Mouse (Mus musculus) lung, embryonic 14.5 days (tissue): ENCODE results near the gene Pias3. TPM values are rescaled to one million over a fixed set of nuclear protein-coding genes. Genes with fewer than 3 reads are reported as not detected.
A peak's percentile ranks its signal among the peaks of the same experiment; 100 is the strongest.

ENCODE experiments used
- ATAC-seq: fragments of 200-750 bp; cut with Nextera tagmentation; 2 replicates; pipeline ENCODE4 v1.8.0; 2017; ENCODE audit warnings: mild to moderate bottlenecking, moderate TSS enrichment, moderate library complexity; ENCODE audit not compliant: insufficient read depth
- DNase-seq: peaks from one replicate; pipeline ENCODE4 v3.0.0-alpha.2; 2015
- H3K27ac ChIP-seq: fragments of 300-500 bp; sonication (generic); 2 replicates; pipeline ENCODE4 v1.5.1; 2014; ENCODE audit warnings: low read depth, mild to moderate bottlenecking, moderate library complexity
- H3K27me3 ChIP-seq: fragments of 300-500 bp; sonication (generic); 2 replicates; pipeline ENCODE4 v1.6.1; 2014; ENCODE audit warnings: low read length, control low read depth; ENCODE audit not compliant: insufficient read depth
- H3K36me3 ChIP-seq: fragments of 300-500 bp; sonication (generic); 2 replicates; pipeline ENCODE4 v1.6.1; 2014; ENCODE audit warnings: control low read depth; ENCODE audit not compliant: insufficient read depth
- H3K4me1 ChIP-seq: fragments of 300-500 bp; sonication (generic); 2 replicates; pipeline ENCODE4 v1.6.1; 2014; ENCODE audit warnings: antibody characterized with exemption, control low read depth; ENCODE audit not compliant: insufficient read depth
- H3K4me2 ChIP-seq: fragments of 300-500 bp; sonication (generic); 2 replicates; pipeline ENCODE4 v1.6.1; 2014; ENCODE audit warnings: mild to moderate bottlenecking
- H3K4me3 ChIP-seq: fragments of 300-500 bp; sonication (generic); 2 replicates; pipeline ENCODE4 v1.5.1; 2014; ENCODE audit warnings: low read depth, low read length
- H3K9ac ChIP-seq: fragments of 300-500 bp; sonication (generic); 2 replicates; pipeline ENCODE4 v1.6.1; 2014
- H3K9me3 ChIP-seq: fragments of 300-500 bp; sonication (generic); 2 replicates; pipeline ENCODE4 v1.6.1; 2016; ENCODE audit warnings: low read depth, low read length, control low read depth
- CTCF ChIP-seq: IDR thresholded peaks from 2 replicates; pipeline ENCODE4 v1.5.1; 2016; ENCODE audit warnings: antibody characterized with exemption, low read depth
- WGBS: fragments of 180-500 bp; shearing (Covaris S2); extraction: QIAGEN DNeasy Blood & Tissue Kit; methylation state at CpG from one replicate; pipeline ENCODE4 v1.1.7; 2014; 5-methylcytosine and 5-hydroxymethylcytosine counted together
- polyA plus RNA-seq: library from polyadenylated mRNA; unstranded; fragments of >200 nt; fragmentation: Nextera tagmentation; extraction: Ambion mirVana; gene quantifications from 2 replicates; pipeline ENCODE4 v1.2.1, GENCODE M21; 2014

Gene Pias3
- polyA plus RNA-seq, 1 experiment from 2014 or later = 49.1 TPM

GRCm38 (mm10) chr3:96698993-96699690 lies 3.0 kb downstream of the Pias3 start:
- H3K36me3 ChIP-seq = peaks cover 44% of the 10 kb centered on the region
- no peaks in the 10 kb centered on the region for H3K9me3 ChIP-seq
- H3K27ac ChIP-seq = no peak overlapping the region
- DNase-seq = no peak
- H3K4me1 ChIP-seq = peaks cover 10% of the 10 kb centered on the region; the same call in 1 of the 2 replicates
- H3K4me2 ChIP-seq = no peak overlapping the region
- no peak overlapping the region for H3K4me3 ChIP-seq
- no peak for TF ChIP-seq CTCF
- H3K27me3 ChIP-seq = 0 out of 2 replicates have a peak, but pooled peaks cover 3% of the 10 kb centered on the region
- H3K9ac ChIP-seq = no peak overlapping the region
- ATAC-seq = no peak
- WGBS = 36% methylated on average over 19 of the region's 19 CpGs

GRCm38 (mm10) chr3:96700376-96700775 lies 4.2 kb downstream of the Pias3 start:
- peaks cover 57% of the 10 kb centered on the region for H3K36me3 ChIP-seq
- TF ChIP-seq CTCF = peak; percentile 55
- no peak overlapping the region for H3K9ac ChIP-seq
- ATAC-seq (no peak), DNase-seq (peak; percentile 69)
- H3K27me3 ChIP-seq = 0 out of 2 replicates have a peak, but pooled peaks cover 3% of the 10 kb centered on the region
- H3K4me2 ChIP-seq = no peak overlapping the region
- no peak overlapping the region for H3K4me3 ChIP-seq
- peaks cover 10% of the 10 kb centered on the region; the same call in 1 of the 2 replicates for H3K4me1 ChIP-seq
- H3K27ac ChIP-seq = no peak overlapping the region
- H3K9me3 ChIP-seq = no peaks in the 10 kb centered on the region
- WGBS = 55% methylated on average over 7 of the region's 7 CpGs

DNA sequence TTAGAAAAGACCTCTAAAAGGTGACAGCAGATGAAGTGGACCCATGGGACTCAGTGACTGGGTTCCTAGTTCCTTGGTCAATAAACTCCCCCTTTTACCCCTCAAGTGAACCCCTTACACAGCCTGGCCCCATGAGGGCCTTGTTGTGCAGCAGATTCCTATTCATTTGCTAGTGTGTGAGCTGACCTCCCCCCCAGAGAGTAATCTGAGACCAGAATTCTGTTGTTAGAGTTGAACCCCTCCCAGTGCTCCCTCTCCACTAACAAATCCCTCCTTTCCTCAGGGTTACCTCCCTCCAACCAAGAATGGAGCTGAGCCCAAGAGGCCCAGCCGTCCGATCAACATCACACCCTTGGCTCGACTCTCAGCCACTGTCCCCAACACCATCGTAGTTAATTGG lies 4.8 kb downstream of the Pias3 start:
- Histone ChIP-seq H3K4me3 (no peak overlapping the region), H3K4me2 (no peak overlapping the region), H3K27ac (no peak overlapping the region), H3K9ac (no peak overlapping the region), H3K27me3 (0 out of 2 replicates have a peak, but pooled peaks cover 3% of the 10 kb centered on the region), H3K9me3 (no peaks in the 10 kb centered on the region), H3K4me1 (peaks cover 6% of the 10 kb centered on the region; the same call in 1 of the 2 replicates), H3K36me3 (peaks cover 61% of the 10 kb centered on the region)
- DNase-seq (no peak), ATAC-seq (no peak)
- TF ChIP-seq CTCF = no peak
- WGBS = 79% methylated on average over 4 of the region's 4 CpGs

- DNase-seq (no peak), ATAC-seq (no peak)
- Histone ChIP-seq H3K4me2 (no peak overlapping the region), H3K9me3 (no peaks in the 10 kb centered on the region), H3K27me3 (no peaks in the 10 kb centered on the region; the same call in 1 of the 2 replicates), H3K4me3 (no peak overlapping the region), H3K27ac (no peak overlapping the region), H3K9ac (no peak overlapping the region), H3K4me1 (no peaks in the 10 kb centered on the region), H3K36me3 (peaks cover 57% of the 10 kb centered on the region)
- TF ChIP-seq CTCF = peak; percentile 54
- 62% methylated on average over 11 of the region's 11 CpGs for WGBS
These were observed 8.6 kb downstream of the Pias3 start for GRCm38 (mm10) chr3:96704778-96705177.

- 87% methylated on average over 11 of the region's 11 CpGs for WGBS
- Histone ChIP-seq H3K4me1 (no peaks in the 10 kb centered on the region), H3K9me3 (no peaks in the 10 kb centered on the region), H3K4me3 (no peak overlapping the region), H3K9ac (no peak overlapping the region), H3K36me3 (peaks cover 55% of the 10 kb centered on the region), H3K27me3 (no peaks in the 10 kb centered on the region; the same call in 1 of the 2 replicates), H3K4me2 (no peak overlapping the region), H3K27ac (no peak overlapping the region)
- DNase-seq (no peak), ATAC-seq (no peak)
- TF ChIP-seq CTCF = no peak
These were observed 10.0 kb downstream of the Pias3 start for GRCm38 (mm10) chr3:96706217-96706616.

- no peak for ATAC-seq
- H3K36me3 ChIP-seq = peaks cover 55% of the 10 kb centered on the region
These were observed 10.8 kb downstream of the Pias3 start for GRCm38 (mm10) chr3:96706984-96707383.

GRCm38 (mm10) chr3:96707903-96708683 lies 11.9 kb downstream of the Pias3 start, which contains the start of gene Nudt17:
TSS of gene Nudt17 (minus strand) at chr3:96708562.
- 5% methylated on average over 42 of the region's 42 CpGs for WGBS

More at GRCm38 (mm10) chr3:96706984-96707383, 10.8 kb downstream of the Pias3 start:
- H3K9ac ChIP-seq = no peak overlapping the region
- no peak for TF ChIP-seq CTCF
- no peak overlapping the region for H3K27ac ChIP-seq
- no peak overlapping the region for H3K4me2 ChIP-seq
- DNase-seq = no peak
- no peaks in the 10 kb centered on the region; the same call in 1 of the 2 replicates for H3K27me3 ChIP-seq
- H3K4me1 ChIP-seq = no peaks in the 10 kb centered on the region
- 57% methylated on average over 7 of the region's 7 CpGs for WGBS
- no peak overlapping the region for H3K4me3 ChIP-seq
- no peaks in the 10 kb centered on the region for H3K9me3 ChIP-seq

More at GRCm38 (mm10) chr3:96707903-96708683, 11.9 kb downstream of the Pias3 start, which contains the start of gene Nudt17:
- Histone ChIP-seq H3K9ac (peak within 1 kb of the TSS; percentile 53), H3K9me3 (no peaks in the 10 kb centered on the region), H3K4me1 (no peaks in the 10 kb centered on the region), H3K36me3 (peaks cover 56% of the 10 kb centered on the region), H3K4me3 (peak within 1 kb of the TSS; percentile 45), H3K4me2 (peak within 1 kb of the TSS; percentile 86), H3K27ac (no peak within 1 kb of the TSS), H3K27me3 (no peaks in the 10 kb centered on the region; the same call in 1 of the 2 replicates)
- TF ChIP-seq CTCF = peak; percentile 79
- ATAC-seq = peak; percentile 91
- DNase-seq = peak; percentile 91
